Mouse (Mus musculus) urinary bladder, postnatal 10 days (tissue): ENCODE results near the gene Pex1.
"Not testable (repeated sequence)": the region's sequence is repeated elsewhere in the genome, so short reads cannot be mapped to it uniquely, and the experiment has no call there.

Experiments used
- DNase-seq: peaks from one replicate; pipeline ENCODE4 v3.0.0; 2022; ENCODE audit warnings: low spot score

Pex1 gene

GRCm38 (mm10) chr5:3595693-3596398, at the start of gene Pex1:
Gene Pex1 (plus strand): TSS chr5:3596066.
- peak; percentile 81 for DNase-seq

- no peak for DNase-seq
These were observed 49.6 kb upstream of the Pex1 start for GRCm38 (mm10) chr5:3546226-3546625.

- no peak for DNase-seq
These were observed 44.4 kb upstream of the Pex1 start for GRCm38 (mm10) chr5:3551481-3551880.

GRCm38 (mm10) chr5:3554198-3554597, 41.7 kb upstream of the Pex1 start:
- DNase-seq: no peak

- DNase-seq: no peak
These were observed 24.6 kb upstream of the Pex1 start, which contains the start of gene 1700109H08Rik for GRCm38 (mm10) chr5:3571266-3571665. Gene 1700109H08Rik (plus strand): TSS chr5:3571566.

GRCm38 (mm10) chr5:3574825-3575224, 21.0 kb upstream of the Pex1 start:
- no peak for DNase-seq

- DNase-seq: no peak
These were observed 17.9 kb upstream of the Pex1 start for GRCm38 (mm10) chr5:3577939-3578338.

DNA sequence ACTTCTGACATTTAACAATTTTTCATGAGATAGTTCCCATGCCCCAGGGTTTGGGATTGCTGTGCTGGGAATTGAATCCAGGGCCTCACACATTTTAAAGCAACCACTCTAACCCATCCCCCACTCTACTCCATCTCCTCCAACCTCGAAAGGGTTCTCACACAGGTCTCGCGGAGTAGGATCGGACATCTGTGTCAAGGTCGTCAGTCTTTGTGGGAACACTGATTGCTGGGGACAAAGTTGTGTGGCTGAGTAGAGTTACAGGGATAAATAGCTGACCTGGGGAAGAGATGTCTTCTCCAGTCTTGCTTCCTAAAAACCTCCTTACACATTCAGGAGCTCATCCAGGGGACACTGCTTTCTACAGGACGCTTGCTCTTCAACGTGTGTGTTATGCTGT, 16.8 kb upstream of the Pex1 start:
- no peak for DNase-seq

DNA sequence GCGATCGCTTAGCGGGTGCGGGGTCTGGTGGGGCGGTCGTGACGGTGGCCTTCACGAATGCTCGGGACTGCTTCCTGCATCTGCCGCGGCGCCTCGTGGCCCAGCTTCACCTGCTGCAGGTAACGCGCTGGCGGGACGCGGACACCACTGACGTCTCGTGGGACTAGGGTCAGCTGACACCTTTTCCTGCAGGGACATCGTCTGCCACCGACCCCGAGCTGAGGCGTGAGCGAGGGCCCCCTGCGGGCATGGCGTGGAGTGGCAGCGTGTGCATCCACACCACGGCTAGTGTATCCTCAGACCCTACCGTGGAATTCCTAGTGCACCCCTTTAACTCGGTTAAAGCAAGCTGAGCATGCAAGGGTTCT, 517 bp downstream of the Pex1 start, which contains the start of gene Rbm48:
Gene Rbm48, minus strand, starts transcription at position 187 of the 368 bp plus-strand sequence.
- peak; percentile 44 for DNase-seq

- DNase-seq: no peak
These were observed 1.3 kb downstream of the Pex1 start for GRCm38 (mm10) chr5:3597171-3597570.

- no peak for DNase-seq
These were observed 2.9 kb downstream of the Pex1 start for GRCm38 (mm10) chr5:3598766-3599165.

- DNase-seq: no peak
These were observed 4.4 kb downstream of the Pex1 start for GRCm38 (mm10) chr5:3600298-3600697.

- no peak for DNase-seq
These were observed 4.9 kb downstream of the Pex1 start for GRCm38 (mm10) chr5:3600790-3601189.

DNA sequence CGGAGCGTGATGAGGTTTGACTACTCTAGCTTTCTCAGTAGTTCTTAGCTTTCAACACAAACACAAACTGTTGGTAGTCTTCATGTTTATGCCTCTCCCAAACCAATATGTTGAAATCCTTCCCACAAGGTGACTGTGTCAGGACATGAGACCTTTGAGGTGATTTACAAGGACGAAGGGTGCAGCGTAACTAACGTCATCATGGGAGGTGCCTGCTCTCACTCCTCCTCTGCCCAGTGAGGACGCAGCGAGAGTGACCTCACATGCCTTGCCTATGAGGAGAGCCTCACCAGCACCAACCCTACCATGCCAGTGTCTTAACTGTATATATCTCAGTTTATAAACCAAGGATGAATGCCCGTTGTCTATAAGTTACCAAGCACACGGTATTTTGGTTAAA, 11.2 kb downstream of the Pex1 start:
- DNase-seq: no peak

GRCm38 (mm10) chr5:3609241-3609640, 13.4 kb downstream of the Pex1 start:
- no peak for DNase-seq

- not testable (repeated sequence) for DNase-seq
These were observed 16.0 kb downstream of the Pex1 start for GRCm38 (mm10) chr5:3611835-3612234.

DNA sequence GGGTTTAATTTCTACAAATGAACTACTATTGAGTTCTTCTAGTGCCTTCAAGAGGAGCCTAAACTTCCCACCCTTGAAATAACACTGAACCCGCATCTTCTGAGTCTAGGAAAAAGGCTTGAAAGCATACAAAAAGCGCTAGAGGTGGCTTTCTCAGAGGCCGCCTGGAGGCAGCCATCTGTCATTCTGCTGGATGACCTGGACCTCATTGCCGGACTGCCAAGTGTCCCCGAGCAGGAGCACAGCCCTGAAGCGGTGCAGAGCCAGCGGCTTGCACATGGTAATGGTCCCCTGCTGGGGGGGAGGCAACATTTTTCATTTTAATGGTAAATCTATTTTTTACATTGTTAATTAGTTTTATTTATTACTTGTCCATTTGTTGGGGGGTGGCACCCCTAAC, 24.6 kb downstream of the Pex1 start:
- DNase-seq: no peak

GRCm38 (mm10) chr5:3630055-3630454, 34.2 kb downstream of the Pex1 start:
- DNase-seq: no peak

DNA sequence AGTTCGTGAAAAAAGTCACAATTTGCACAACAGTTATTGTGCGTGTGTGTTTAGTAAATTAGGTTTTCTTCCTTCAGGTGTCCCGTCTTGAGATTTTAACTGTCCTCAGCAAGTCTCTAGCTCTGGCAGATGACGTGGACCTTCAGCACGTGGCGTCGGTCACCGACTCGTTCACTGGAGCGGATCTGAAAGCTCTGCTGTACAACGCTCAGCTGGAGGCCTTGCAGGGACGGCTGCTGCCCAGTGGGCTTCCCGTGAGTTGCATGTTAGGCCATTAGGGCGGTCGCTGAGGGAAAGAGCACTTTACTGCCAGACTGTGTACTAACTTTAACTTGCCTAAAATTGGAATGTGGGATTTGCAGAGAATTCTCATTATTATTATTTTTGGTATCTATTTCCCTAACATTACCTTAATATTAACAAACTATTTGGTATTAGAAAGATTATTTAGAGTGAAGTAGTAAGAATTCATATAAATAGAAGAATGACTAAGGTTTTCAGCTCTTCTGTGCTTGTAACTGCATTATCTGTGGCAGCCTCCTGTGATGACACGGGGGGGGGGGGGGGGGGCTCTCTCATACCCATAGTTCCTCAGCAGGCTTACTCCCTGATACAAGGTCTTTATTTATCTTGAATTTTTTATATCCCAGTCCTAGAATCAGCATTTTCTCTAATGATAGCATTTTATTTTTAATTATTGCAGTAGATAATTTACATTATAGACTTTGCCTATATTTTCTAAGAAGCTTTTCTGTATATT, 35.8 kb downstream of the Pex1 start:
- no peak for DNase-seq

DNA sequence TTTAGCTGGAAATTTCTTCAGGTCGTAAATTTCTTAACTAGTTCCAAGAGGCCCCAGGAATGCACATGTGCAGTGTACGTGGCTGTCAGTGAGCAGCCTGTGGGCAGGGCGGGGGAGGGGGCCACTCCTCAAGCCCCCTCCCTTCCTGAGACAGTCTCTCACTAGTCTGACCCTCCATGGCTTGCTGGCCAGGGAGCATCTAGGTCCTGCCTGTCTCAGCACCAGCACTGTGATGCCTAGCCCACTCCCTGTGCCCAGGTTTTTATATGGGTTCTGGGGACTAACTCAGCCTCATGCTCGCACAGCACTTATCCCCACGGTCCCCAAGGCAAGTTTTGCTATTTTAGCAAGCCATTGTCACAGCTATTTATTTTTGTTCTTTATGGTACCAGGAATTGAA, 36.4 kb downstream of the Pex1 start:
- DNase-seq: no peak

DNA sequence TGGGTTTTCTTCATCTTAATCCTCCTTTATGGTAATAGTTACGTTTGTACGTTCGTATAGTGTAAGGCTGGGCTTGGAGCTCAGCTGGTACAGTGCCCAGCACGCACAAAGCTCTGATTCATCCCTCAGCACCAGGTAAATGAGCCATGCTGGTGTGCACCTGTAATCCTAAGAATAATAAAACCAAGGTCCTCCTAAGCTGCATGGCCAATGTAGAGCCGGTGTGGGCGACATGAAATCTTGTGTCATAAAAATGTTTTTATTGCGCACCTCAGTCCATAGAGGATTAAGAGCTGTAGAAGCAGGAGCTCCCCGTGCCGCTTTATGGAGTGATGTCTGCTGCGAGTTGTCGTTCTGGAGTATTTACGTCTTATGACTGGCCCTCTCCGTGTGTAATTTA, 37.4 kb downstream of the Pex1 start:
- no peak for DNase-seq

DNA sequence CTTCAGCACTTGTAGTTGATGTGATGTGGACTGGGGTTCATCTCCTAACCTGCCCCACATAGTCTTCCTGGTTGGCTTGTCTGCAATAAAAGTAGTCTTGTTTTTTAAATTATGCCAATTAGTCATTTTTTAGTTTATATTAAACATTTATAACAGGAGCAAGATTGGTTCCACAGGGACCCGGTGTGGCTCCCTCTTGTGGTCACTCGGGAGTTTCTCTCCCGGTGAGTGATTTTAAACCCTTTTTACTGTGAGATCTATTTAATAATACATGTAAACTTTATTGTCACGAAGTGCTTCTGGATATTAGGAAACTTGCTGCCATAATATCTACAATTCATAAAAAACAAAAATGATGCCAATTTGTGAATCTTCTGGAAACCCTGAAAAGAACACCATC, 38.1 kb downstream of the Pex1 start:
- DNase-seq: no peak

GRCm38 (mm10) chr5:3635286-3635685, 39.4 kb downstream of the Pex1 start:
- no peak for DNase-seq

DNA sequence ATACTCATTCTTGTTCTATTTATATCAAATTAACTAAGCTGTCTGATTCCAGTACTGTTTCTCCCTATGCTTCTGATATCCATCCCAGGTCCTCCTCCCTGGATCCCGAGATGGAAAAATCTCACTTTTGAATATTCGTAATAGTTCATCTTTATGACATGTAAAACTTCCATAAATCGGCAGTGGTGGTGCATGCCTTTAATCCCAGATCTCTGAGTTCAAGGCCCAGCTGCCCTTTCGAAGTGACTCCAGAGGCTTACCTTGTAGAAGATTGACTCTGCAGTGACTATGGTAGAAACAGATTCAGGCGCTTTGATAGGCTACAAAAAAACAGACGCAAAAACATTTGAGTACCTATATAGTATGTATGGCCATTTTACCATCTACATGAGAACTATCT, 48.8 kb downstream of the Pex1 start:
- DNase-seq: no peak
